Mouse (Mus musculus): ENCODE results near the gene Mid1.

Mid1 gene

GRCm38 (mm10) chrX:169811783-169812182, 126.8 kb downstream of the Mid1 start:
- DNase-seq (ENCODE audit: low read depth, low spot score) = no peak

DNA sequence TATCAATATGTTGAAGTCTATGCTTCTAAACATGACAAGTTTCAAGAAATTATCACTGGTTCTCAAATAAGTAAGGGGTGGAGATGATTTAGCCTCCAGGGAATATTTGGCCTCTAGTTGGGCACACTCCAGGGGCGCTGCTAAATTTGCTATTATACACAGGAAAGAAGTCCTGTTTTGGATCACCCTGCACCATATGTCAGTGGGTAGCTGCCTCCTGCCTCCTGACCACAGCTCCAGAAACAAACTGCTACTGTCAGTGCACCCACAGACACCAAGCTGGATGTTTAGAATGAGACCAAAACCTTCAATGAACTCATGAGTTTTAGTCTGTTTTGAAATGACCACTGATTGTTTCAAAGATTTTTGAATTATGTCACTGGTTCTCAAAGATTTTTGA, 128.7 kb downstream of the Mid1 start:
- no peak for DNase-seq (ENCODE audit: low read depth, low spot score)

GRCm38 (mm10) chrX:169826947-169827346, 141.9 kb downstream of the Mid1 start:
- DNase-seq (ENCODE audit: low read depth, low spot score) = no peak

DNA sequence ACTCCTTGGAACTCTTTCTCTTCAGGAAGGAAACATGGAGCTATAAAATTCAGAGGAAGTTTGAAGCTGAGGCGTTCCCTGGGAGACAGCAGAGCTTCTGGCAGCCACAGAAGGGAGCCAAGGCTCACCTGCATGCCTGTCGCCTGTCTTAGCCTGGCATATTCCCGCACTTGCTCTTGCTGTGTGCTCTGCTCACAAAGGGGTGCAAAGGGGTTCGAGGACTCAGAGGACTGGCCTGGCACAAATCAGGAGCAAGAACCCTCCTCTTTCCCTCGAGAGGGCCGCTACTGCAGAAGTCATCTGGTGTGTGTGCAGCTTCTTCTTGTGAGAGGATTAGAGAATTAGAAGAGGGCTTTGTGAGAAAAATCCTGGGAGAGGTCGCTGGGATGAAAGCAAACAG, 142.7 kb downstream of the Mid1 start:
- DNase-seq (ENCODE audit: low read depth, low spot score) = no peak

DNA sequence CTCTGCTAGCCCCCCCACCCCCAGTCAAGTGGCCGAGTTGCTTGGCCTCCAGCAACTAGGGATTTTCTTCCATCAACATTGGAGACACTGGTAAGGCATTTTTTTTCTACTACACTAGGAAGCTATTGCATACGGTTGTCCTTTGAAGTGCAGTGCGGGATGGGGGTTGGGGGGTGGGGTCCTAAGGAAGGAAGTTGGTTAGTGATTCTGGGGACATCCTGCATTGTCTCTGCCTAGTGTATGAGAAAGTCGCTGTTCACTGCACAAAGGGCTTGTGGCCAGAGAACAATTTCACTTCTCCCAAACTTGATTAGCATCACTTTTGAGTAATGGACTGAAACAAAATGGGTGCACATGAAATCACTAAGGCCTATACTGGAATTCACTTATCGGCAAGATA, 143.1 kb downstream of the Mid1 start:
- no peak for DNase-seq (ENCODE audit: low read depth, low spot score)

GRCm38 (mm10) chrX:169830052-169830451, 145.1 kb downstream of the Mid1 start:
- no peak for DNase-seq (ENCODE audit: low read depth, low spot score)

- DNase-seq (ENCODE audit: low read depth, low spot score) = no peak
These were observed 153.1 kb downstream of the Mid1 start for GRCm38 (mm10) chrX:169837947-169838649.

GRCm38 (mm10) chrX:169838650-169838971, 153.6 kb downstream of the Mid1 start:
- DNase-seq (ENCODE audit: low read depth, low spot score) = no peak

DNA sequence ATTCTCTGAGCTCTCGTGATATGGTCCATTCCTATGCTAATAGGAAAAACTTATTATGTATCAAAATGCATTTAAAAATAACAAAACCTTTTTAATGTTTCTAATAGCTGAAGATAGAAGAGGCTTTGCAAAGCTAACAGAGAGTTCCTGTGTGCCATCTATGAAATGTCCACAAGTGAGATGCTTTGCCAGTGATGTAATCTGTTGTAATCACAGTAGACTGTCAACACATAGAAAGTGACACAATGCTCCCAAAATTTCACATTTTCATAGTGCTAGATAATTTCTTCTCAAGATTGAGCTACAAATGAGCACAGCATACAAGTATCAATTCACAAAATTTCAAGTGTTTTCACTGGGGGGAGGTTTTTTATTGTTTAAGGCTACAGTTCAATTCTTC, 158.3 kb downstream of the Mid1 start:
- no peak for DNase-seq (ENCODE audit: low read depth, low spot score)

DNA sequence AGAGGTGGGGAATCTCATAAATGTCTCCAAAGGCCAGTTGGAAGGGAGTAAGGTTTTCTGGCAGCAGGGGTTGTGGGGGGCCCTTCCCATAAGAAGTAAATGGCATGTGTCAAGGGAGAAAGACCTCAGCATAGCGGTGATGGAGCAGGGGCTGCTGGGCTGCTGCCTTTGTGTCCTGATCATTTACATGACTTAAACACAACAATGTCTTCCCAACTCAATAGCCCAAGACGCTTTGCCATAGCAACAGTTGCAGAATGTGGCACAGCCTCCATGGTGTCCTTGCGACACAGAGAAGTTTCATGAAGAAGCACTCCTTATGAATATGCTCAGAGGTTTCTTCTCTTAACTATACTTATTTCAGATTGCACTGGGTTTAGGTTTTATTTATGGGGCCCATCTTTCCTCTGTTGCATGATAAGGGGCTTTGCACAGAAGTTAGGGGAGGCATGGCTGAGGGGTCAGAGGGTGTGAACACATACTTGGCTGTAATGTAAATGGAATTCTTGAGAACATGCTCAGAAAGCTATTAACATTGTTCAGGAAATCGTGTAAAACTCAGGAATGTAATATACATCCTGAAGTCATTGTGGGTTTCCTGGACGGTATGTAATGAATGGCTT, 159.3 kb downstream of the Mid1 start:
- no peak for DNase-seq (ENCODE audit: low read depth, low spot score)

- DNase-seq (ENCODE audit: low read depth, low spot score) = no peak
These were observed 161.2 kb downstream of the Mid1 start for GRCm38 (mm10) chrX:169846187-169846586.

GRCm38 (mm10) chrX:169861194-169861720, 176.3 kb downstream of the Mid1 start:
- DNase-seq (ENCODE audit: low read depth, low spot score) = no peak

GRCm38 (mm10) chrX:169862440-169862839, 177.4 kb downstream of the Mid1 start:
- no peak for DNase-seq (ENCODE audit: low read depth, low spot score)

DNA sequence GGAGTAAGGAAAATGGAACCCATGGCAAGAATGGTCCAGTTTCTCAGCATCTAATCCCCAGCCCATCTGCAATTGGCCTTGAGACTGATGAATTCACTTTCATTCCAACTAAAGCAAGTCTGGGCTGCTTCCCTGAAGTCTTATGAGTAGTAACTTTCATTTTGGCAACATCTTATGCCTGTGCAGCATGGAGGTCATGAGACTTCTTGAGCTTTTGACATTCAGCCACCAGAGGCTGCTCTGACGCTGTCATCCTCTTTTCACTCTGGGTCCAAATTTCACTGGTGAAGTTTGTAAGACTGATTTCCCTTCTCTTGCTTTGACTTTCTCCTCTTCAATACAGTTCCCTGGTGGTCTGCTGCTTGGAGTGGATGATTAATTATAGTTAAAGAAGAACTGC, 177.8 kb downstream of the Mid1 start:
- no peak for DNase-seq (ENCODE audit: low read depth, low spot score)

GRCm38 (mm10) chrX:169863841-169864240, 178.8 kb downstream of the Mid1 start:
- DNase-seq (ENCODE audit: low read depth, low spot score) = no peak

- no peak for DNase-seq (ENCODE audit: low read depth, low spot score)
These were observed 183.2 kb downstream of the Mid1 start for GRCm38 (mm10) chrX:169868223-169868622.

DNA sequence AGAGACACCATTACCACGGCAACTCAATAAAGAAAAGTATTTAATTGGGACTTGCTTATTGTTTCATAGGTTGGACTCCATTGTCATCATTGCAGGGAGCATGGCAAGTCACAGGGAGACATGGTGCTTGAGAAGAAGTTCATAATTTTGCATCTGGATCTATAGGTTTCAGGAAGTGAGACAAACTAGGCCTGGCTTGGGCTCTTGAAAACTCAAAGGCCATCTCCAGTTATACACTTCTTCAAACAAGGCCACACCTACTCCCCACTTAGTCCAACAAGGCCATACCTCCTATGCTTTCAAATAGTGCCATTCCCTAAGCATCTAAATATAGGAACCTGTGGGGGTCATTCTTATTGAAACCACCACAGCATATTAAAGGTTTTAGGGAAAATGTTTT, 189.5 kb downstream of the Mid1 start:
- DNase-seq (ENCODE audit: low read depth, low spot score) = no peak

DNA sequence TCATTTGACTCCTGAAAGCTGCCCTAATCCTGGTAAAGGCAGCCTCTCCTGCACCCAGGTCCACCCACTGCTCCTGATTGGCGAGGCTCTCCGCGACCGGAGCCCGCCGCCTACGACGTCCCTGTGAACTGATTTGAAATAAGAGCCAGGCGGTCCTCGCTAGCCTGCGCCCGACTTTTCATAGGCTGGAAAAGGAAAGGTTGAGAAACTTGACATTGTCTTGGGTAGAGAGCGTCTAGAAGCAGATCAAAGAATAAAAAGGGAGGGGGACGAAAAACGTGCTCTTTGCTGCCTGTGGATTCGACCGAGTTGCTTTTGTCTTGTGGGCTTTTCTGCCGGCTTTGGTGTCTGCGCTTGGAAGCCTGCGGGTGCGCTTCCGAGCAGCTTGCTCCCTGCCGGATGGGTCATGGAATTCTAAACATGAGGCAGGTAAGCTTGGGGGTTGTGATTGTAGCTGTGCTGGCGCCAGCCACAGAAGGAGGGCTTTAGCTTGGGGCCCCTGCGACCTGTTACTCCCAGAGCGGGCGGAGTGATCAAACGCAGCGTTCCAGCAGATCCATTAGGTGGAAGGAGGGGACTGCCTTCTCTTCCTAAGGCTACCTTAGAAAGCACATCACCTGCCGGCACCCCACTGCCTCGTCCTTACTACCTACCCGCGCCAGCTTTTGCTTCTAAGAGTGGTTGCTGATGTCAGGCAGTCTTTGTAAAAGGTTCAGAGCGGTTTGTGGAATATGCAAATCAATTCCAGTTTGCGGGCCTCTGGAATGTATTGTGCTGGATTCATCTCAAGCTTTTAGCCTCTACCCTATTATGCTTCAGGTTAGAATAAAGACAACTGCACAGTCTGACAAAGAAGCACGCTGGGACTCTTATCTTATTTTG, 194.7 kb downstream of the Mid1 start:
- no peak for DNase-seq (ENCODE audit: low read depth, low spot score)

DNA sequence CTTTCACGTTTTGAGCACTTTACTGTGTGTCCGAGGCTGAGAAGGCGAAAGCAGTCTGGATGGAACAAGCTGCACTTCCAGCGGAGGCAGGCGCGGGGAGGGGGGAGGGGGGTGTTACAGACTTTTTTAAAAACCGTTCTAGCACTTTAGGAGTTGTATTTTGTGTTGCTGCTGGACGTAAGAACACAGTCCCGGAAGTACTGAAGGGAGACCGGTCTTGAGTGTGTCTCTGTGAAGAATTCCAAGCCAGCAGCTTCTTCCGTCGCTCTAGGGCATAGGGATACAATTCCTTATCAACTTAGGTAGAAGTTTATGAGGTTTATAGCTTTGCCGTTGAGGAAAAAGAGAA, 195.3 kb downstream of the Mid1 start:
- DNase-seq (ENCODE audit: low read depth, low spot score) = no peak

DNA sequence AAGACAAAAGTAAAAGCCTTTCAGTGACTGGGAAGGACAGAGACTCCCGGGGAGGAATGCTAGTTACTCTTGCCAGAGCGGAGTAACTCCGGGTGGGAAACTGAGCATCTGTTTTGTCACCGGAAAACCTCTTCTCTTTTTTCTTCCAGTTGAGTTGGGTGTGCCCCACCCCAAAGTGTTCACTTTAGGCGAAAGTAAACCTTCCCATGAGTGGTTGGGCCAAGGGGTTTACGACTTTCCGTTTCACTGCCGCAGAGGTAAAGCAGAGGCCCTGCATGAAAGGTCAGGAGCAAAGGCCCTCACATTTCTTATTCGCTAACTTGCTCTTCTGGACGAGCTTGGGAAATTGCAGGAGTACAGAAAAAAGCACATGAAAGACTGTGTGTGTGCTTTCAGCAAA, 195.8 kb downstream of the Mid1 start:
- no peak for DNase-seq (ENCODE audit: low read depth, low spot score)

GRCm38 (mm10) chrX:169881253-169882219, 196.5 kb downstream of the Mid1 start:
- no peak for DNase-seq (ENCODE audit: low read depth, low spot score)

All from WW6 (cell line).